Mouse (Mus musculus): ENCODE results near the gene Olfr412.

The Olfr412 gene

GRCm38 (mm10) chr11:74413449-74413972, 51.6 kb downstream of the Olfr412 start:
- DNase-seq (ENCODE audit: low read depth, low spot score): no peak

- DNase-seq (ENCODE audit: low read depth, low spot score): no peak
These were observed 52.2 kb downstream of the Olfr412 start for GRCm38 (mm10) chr11:74414112-74414511.

DNA sequence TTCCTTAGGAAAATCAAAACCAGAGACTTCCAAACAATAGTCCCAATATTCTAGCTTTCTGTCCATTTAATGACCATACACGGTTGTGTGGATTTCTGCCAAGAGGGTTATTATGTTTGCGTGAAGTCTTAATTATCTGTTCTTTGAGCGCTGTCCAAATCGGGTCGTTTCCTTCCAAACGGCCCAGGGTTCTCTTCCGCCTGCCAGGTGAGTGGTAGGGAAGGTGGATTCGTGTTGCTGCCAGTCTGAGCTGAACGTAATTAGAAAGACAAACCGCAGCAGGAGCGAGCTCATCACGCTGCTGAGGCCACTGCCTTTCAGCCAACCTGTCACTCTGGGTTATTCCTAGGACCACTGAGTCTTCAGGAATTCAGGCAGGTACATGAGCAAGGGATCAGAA, 53.9 kb downstream of the Olfr412 start:
- DNase-seq (ENCODE audit: low read depth, low spot score): no peak

Data from c-Kit-negative CD71-positive TER-119-positive erythroid progenitor cells, embryonic 14.5 days (primary cell).